Mouse (Mus musculus) liver, postnatal 0 days (tissue): ENCODE data around the gene Cav3.

ENCODE experiments used
- CTCF ChIP-seq: sonication (generic); IDR thresholded peaks from 2 replicates; pipeline ENCODE4 v1.5.1; 2016; ENCODE audit warnings: antibody characterized with exemption, low read depth
- EP300 ChIP-seq: IDR thresholded peaks from 2 replicates; pipeline ENCODE4 v1.6.1; 2016; ENCODE audit warnings: antibody characterized with exemption, low read depth, mild to moderate bottlenecking

- TF ChIP-seq CTCF (no peak), EP300 (no peak)
These were observed 2.2 kb downstream of the Cav3 start for GRCm38 (mm10) chr6:112461459-112461858.
